Mouse (Mus musculus): ENCODE measurements at regions not wholly inside any gene's neighbourhood (a gene's known extent, or its start where the extent isn't known, plus 50 kb on each side); places are given as distances from the start of the nearest gene placed in this dataset.

- H3K4me3 ChIP-seq (ENCODE audit: low read depth, low read length): no peak overlapping the region
- no peak for ATAC-seq (ENCODE audit: low read depth)
- H3K9ac ChIP-seq (ENCODE audit: low read depth, low read length): no peak overlapping the region
- no peaks in the 10 kb centered on the region for H3K4me1 ChIP-seq (ENCODE audit: control insufficient read depth, insufficient read depth, low read length)
- no peaks in the 10 kb centered on the region for H3K36me3 ChIP-seq (ENCODE audit: control insufficient read depth, insufficient read depth, low read length)
- no peaks in the 10 kb centered on the region for H3K9me3 ChIP-seq (ENCODE audit: control insufficient read depth, low read length)
- 73% methylated on average over 1 of the region's 1 CpGs for WGBS
- DNase-seq (ENCODE audit: low spot score): no peak
- H3K4me2 ChIP-seq (ENCODE audit: low read depth, low read length): no peak overlapping the region
- H3K27ac ChIP-seq (replicated peaks; ENCODE audit: low read depth, low read length): no peak overlapping the region
- no peaks in the 10 kb centered on the region for H3K27me3 ChIP-seq (replicated peaks; ENCODE audit: control insufficient read depth, insufficient read depth, low read length)
Observed at GRCm38 (mm10) chr13:37135115-37135514, 85.1 kb upstream of the F13a1 start.

DNA sequence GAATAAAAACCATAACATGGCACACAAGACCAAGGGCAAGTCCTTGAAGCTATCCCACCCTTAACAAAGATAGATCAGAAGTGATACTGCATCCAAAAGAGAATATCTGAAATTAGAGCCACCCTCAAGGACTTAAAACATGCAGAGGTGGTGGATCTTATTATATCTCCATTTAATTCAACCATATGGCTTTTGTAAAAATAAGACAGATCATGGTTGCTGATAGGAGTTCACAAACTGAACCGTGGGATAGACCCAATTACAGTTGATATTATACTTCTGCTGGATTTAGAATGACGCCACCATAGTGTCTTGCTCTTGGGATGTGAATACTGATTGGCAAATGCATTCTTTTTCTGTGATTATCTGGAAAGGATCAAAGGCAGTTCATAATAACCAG, 84.5 kb upstream of the F13a1 start:
- WGBS: 75% methylated on average over 2 of the region's 2 CpGs
- Histone ChIP-seq H3K9ac (ENCODE audit: low read depth, low read length) (no peak overlapping the region), H3K4me2 (ENCODE audit: low read depth, low read length) (no peak overlapping the region), H3K4me3 (ENCODE audit: low read depth, low read length) (no peak overlapping the region), H3K36me3 (ENCODE audit: control insufficient read depth, insufficient read depth, low read length) (no peaks in the 10 kb centered on the region), H3K4me1 (ENCODE audit: control insufficient read depth, insufficient read depth, low read length) (no peaks in the 10 kb centered on the region), H3K9me3 (ENCODE audit: control insufficient read depth, low read length) (no peaks in the 10 kb centered on the region), H3K27me3 (replicated peaks; ENCODE audit: control insufficient read depth, insufficient read depth, low read length) (no peaks in the 10 kb centered on the region), H3K27ac (replicated peaks; ENCODE audit: low read depth, low read length) (no peak overlapping the region)
- ATAC-seq (ENCODE audit: low read depth) (no peak), DNase-seq (ENCODE audit: low spot score) (no peak)

- H3K4me2 ChIP-seq (ENCODE audit: low read depth, low read length): no peak overlapping the region
- H3K36me3 ChIP-seq (ENCODE audit: control insufficient read depth, insufficient read depth, low read length): no peaks in the 10 kb centered on the region
- no peak for ATAC-seq (ENCODE audit: low read depth)
- no peaks in the 10 kb centered on the region for H3K9me3 ChIP-seq (ENCODE audit: control insufficient read depth, low read length)
- H3K9ac ChIP-seq (ENCODE audit: low read depth, low read length): no peak overlapping the region
- H3K4me3 ChIP-seq (ENCODE audit: low read depth, low read length): no peak overlapping the region
- DNase-seq (ENCODE audit: low spot score): peak; percentile 35
- no peaks in the 10 kb centered on the region for H3K27me3 ChIP-seq (replicated peaks; ENCODE audit: control insufficient read depth, insufficient read depth, low read length)
- WGBS: 73% methylated on average over 10 of the region's 10 CpGs
- H3K27ac ChIP-seq (replicated peaks; ENCODE audit: low read depth, low read length): no peak overlapping the region
- no peaks in the 10 kb centered on the region for H3K4me1 ChIP-seq (ENCODE audit: control insufficient read depth, insufficient read depth, low read length)
Observed at GRCm38 (mm10) chr13:37130637-37131036, 80.6 kb upstream of the F13a1 start.

- Histone ChIP-seq H3K4me3 (ENCODE audit: low read depth, low read length) (no peak overlapping the region), H3K36me3 (ENCODE audit: control insufficient read depth, insufficient read depth, low read length) (no peaks in the 10 kb centered on the region), H3K27ac (replicated peaks; ENCODE audit: low read depth, low read length) (no peak overlapping the region), H3K4me1 (ENCODE audit: control insufficient read depth, insufficient read depth, low read length) (no peaks in the 10 kb centered on the region), H3K9ac (ENCODE audit: low read depth, low read length) (no peak overlapping the region), H3K27me3 (replicated peaks; ENCODE audit: control insufficient read depth, insufficient read depth, low read length) (no peaks in the 10 kb centered on the region), H3K4me2 (ENCODE audit: low read depth, low read length) (no peak overlapping the region), H3K9me3 (ENCODE audit: control insufficient read depth, low read length) (no peaks in the 10 kb centered on the region)
- WGBS: 84% methylated on average over 4 of the region's 4 CpGs
- no peak for DNase-seq (ENCODE audit: low spot score)
- no peak for ATAC-seq (ENCODE audit: low read depth)
Observed at GRCm38 (mm10) chr13:37121602-37122001, 71.6 kb upstream of the F13a1 start.

GRCm38 (mm10) chr13:37120219-37120618, 70.2 kb upstream of the F13a1 start:
- Histone ChIP-seq H3K4me2 (ENCODE audit: low read depth, low read length) (no peak overlapping the region), H3K4me1 (ENCODE audit: control insufficient read depth, insufficient read depth, low read length) (no peaks in the 10 kb centered on the region), H3K9me3 (ENCODE audit: control insufficient read depth, low read length) (no peaks in the 10 kb centered on the region), H3K9ac (ENCODE audit: low read depth, low read length) (no peak overlapping the region), H3K27me3 (replicated peaks; ENCODE audit: control insufficient read depth, insufficient read depth, low read length) (no peaks in the 10 kb centered on the region), H3K27ac (replicated peaks; ENCODE audit: low read depth, low read length) (no peak overlapping the region), H3K4me3 (ENCODE audit: low read depth, low read length) (no peak overlapping the region), H3K36me3 (ENCODE audit: control insufficient read depth, insufficient read depth, low read length) (no peaks in the 10 kb centered on the region)
- WGBS: 68% methylated on average over 2 of the region's 2 CpGs
- no peak for ATAC-seq (ENCODE audit: low read depth)
- DNase-seq (ENCODE audit: low spot score): no peak

DNA sequence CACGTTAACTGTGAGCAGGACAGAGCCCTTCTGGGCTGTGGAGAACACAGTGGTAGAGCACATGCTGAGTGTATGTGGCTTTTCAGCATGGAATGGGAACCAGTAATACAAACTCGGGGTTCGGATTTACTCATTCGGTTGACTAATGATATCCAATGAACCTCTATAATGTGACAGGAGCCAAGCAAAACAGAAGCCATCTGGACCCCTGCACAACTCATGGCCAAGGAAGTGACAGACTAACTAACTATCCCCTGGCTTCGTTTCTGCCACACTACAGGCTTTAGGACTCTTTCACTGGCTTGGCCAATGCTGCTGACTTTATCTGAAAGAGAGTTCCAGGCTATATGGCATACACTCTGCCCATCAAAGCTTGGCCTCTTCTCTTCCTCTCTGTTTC, 64.3 kb upstream of the F13a1 start:
- no peak for ATAC-seq (ENCODE audit: low read depth)
- no peak overlapping the region for H3K9ac ChIP-seq (ENCODE audit: low read depth, low read length)
- 70% methylated on average over 5 of the region's 5 CpGs for WGBS

GRCm38 (mm10) chr13:37111747-37112146, 61.7 kb upstream of the F13a1 start:
- Histone ChIP-seq H3K4me2 (ENCODE audit: low read depth, low read length) (no peak overlapping the region), H3K27me3 (replicated peaks; ENCODE audit: control insufficient read depth, insufficient read depth, low read length) (no peaks in the 10 kb centered on the region), H3K9ac (ENCODE audit: low read depth, low read length) (no peak overlapping the region), H3K4me1 (ENCODE audit: control insufficient read depth, insufficient read depth, low read length) (no peaks in the 10 kb centered on the region), H3K9me3 (ENCODE audit: control insufficient read depth, low read length) (no peaks in the 10 kb centered on the region), H3K36me3 (ENCODE audit: control insufficient read depth, insufficient read depth, low read length) (no peaks in the 10 kb centered on the region), H3K4me3 (ENCODE audit: low read depth, low read length) (no peak overlapping the region), H3K27ac (replicated peaks; ENCODE audit: low read depth, low read length) (no peak overlapping the region)
- ATAC-seq (ENCODE audit: low read depth): no peak
- 79% methylated on average over 4 of the region's 4 CpGs for WGBS
- no peak for DNase-seq (ENCODE audit: low spot score)

More for the DNA sequence above, 64.3 kb upstream of the F13a1 start:
- DNase-seq (ENCODE audit: low spot score): no peak
- H3K27me3 ChIP-seq (replicated peaks; ENCODE audit: control insufficient read depth, insufficient read depth, low read length): no peaks in the 10 kb centered on the region
- H3K4me2 ChIP-seq (ENCODE audit: low read depth, low read length): no peak overlapping the region
- H3K9me3 ChIP-seq (ENCODE audit: control insufficient read depth, low read length): no peaks in the 10 kb centered on the region
- no peaks in the 10 kb centered on the region for H3K36me3 ChIP-seq (ENCODE audit: control insufficient read depth, insufficient read depth, low read length)
- H3K4me3 ChIP-seq (ENCODE audit: low read depth, low read length): no peak overlapping the region
- H3K27ac ChIP-seq (replicated peaks; ENCODE audit: low read depth, low read length): no peak overlapping the region
- H3K4me1 ChIP-seq (ENCODE audit: control insufficient read depth, insufficient read depth, low read length): no peaks in the 10 kb centered on the region

GRCm38 (mm10) chr13:37107721-37108120, 57.7 kb upstream of the F13a1 start:
- Histone ChIP-seq H3K36me3 (ENCODE audit: control insufficient read depth, insufficient read depth, low read length) (no peaks in the 10 kb centered on the region), H3K9me3 (ENCODE audit: control insufficient read depth, low read length) (no peaks in the 10 kb centered on the region), H3K4me2 (ENCODE audit: low read depth, low read length) (no peak overlapping the region), H3K27me3 (replicated peaks; ENCODE audit: control insufficient read depth, insufficient read depth, low read length) (no peaks in the 10 kb centered on the region), H3K4me3 (ENCODE audit: low read depth, low read length) (no peak overlapping the region), H3K4me1 (ENCODE audit: control insufficient read depth, insufficient read depth, low read length) (no peaks in the 10 kb centered on the region), H3K27ac (replicated peaks; ENCODE audit: low read depth, low read length) (no peak overlapping the region), H3K9ac (ENCODE audit: low read depth, low read length) (no peak overlapping the region)
- ATAC-seq (ENCODE audit: low read depth): no peak
- no peak for DNase-seq (ENCODE audit: low spot score)
- 72% methylated on average over 5 of the region's 5 CpGs for WGBS

GRCm38 (mm10) chr13:37106009-37106408, 56.0 kb upstream of the F13a1 start:
- 91% methylated on average over 5 of the region's 5 CpGs for WGBS
- no peak overlapping the region for H3K9ac ChIP-seq (ENCODE audit: low read depth, low read length)
- ATAC-seq (ENCODE audit: low read depth): no peak

More at GRCm38 (mm10) chr13:37106009-37106408, 56.0 kb upstream of the F13a1 start:
- Histone ChIP-seq H3K36me3 (ENCODE audit: control insufficient read depth, insufficient read depth, low read length) (no peaks in the 10 kb centered on the region), H3K4me2 (ENCODE audit: low read depth, low read length) (no peak overlapping the region), H3K9me3 (ENCODE audit: control insufficient read depth, low read length) (no peaks in the 10 kb centered on the region), H3K27ac (replicated peaks; ENCODE audit: low read depth, low read length) (no peak overlapping the region), H3K4me3 (ENCODE audit: low read depth, low read length) (no peak overlapping the region), H3K4me1 (ENCODE audit: control insufficient read depth, insufficient read depth, low read length) (no peaks in the 10 kb centered on the region), H3K27me3 (replicated peaks; ENCODE audit: control insufficient read depth, insufficient read depth, low read length) (no peaks in the 10 kb centered on the region)
- DNase-seq (ENCODE audit: low spot score): no peak
